Mouse (Mus musculus): ENCODE results near the gene Gm4707. TPM values are rescaled to one million over a fixed set of nuclear protein-coding genes. Genes with fewer than 3 reads are reported as not detected.
A peak's percentile ranks its signal among the peaks of the same experiment; 100 is the strongest.

Gene Gm4707
- polyA plus RNA-seq, 1 experiment from 2014 or later, result 0.98 TPM

- 25% methylated on average over 8 of the region's 8 CpGs for WGBS
These were observed 26.6 kb upstream of the Gm4707 start for GRCm38 (mm10) chr17:71486231-71486851.

GRCm38 (mm10) chr17:71485791-71486230 lies 26.1 kb upstream of the Gm4707 start:
- H3K27me3 ChIP-seq (ENCODE audit: control insufficient read depth, insufficient read depth, low read length), result no peaks in the 10 kb centered on the region
- TF ChIP-seq EP300 (optimal IDR thresholded peaks at IDR 0.05) (no peak), CTCF (IDR thresholded peaks at IDR 0.05; ENCODE audit: low read depth) (no peak)
- ATAC-seq (ENCODE audit: low FRiP score, low TSS enrichment), result peak; percentile 18; the same call in 1 of the 2 replicates
- peak overlapping the region; percentile 27; the same call in 1 of the 2 replicates for H3K9ac ChIP-seq (ENCODE audit: low read length)
- no peak overlapping the region for H3K4me3 ChIP-seq (ENCODE audit: low read depth, low read length)
- H3K4me1 ChIP-seq (replicated peaks; ENCODE audit: control insufficient read depth, insufficient read depth), result no peaks in the 10 kb centered on the region
- no peaks in the 10 kb centered on the region for H3K36me3 ChIP-seq (ENCODE audit: control insufficient read depth, insufficient read depth, low read length)
- peak overlapping the region; percentile 42 for H3K27ac ChIP-seq (replicated peaks)
- no peak for DNase-seq (ENCODE audit: low spot score)
- no peaks in the 10 kb centered on the region for H3K9me3 ChIP-seq (ENCODE audit: control insufficient read depth, low read length)
- H3K4me2 ChIP-seq (replicated peaks; ENCODE audit: low read depth), result peak overlapping the region; percentile 15
- WGBS, result 52% methylated on average over 12 of the region's 12 CpGs

More at GRCm38 (mm10) chr17:71486231-71486851, 26.6 kb upstream of the Gm4707 start:
- Histone ChIP-seq H3K9ac (ENCODE audit: low read length) (peak overlapping the region; percentile 14), H3K27ac (replicated peaks) (peak overlapping the region; percentile 42), H3K4me3 (ENCODE audit: low read depth, low read length) (no peak overlapping the region), H3K27me3 (ENCODE audit: control insufficient read depth, insufficient read depth, low read length) (no peaks in the 10 kb centered on the region), H3K4me2 (replicated peaks; ENCODE audit: low read depth) (peak overlapping the region; percentile 15), H3K36me3 (ENCODE audit: control insufficient read depth, insufficient read depth, low read length) (no peaks in the 10 kb centered on the region), H3K9me3 (ENCODE audit: control insufficient read depth, low read length) (no peaks in the 10 kb centered on the region), H3K4me1 (replicated peaks; ENCODE audit: control insufficient read depth, insufficient read depth) (no peaks in the 10 kb centered on the region)
- DNase-seq (ENCODE audit: low spot score) (no peak), ATAC-seq (ENCODE audit: low FRiP score, low TSS enrichment) (no peak)
- TF ChIP-seq EP300 (optimal IDR thresholded peaks at IDR 0.05), result no peak
- no peak for TF ChIP-seq CTCF (IDR thresholded peaks at IDR 0.05; ENCODE audit: low read depth)

- 92% methylated on average over 5 of the region's 5 CpGs for WGBS
- DNase-seq (ENCODE audit: low spot score), result no peak
These were observed 25.0 kb upstream of the Gm4707 start for GRCm38 (mm10) chr17:71484711-71485110.

GRCm38 (mm10) chr17:71483418-71484060 lies 23.8 kb upstream of the Gm4707 start:
- no peaks in the 10 kb centered on the region for H3K27me3 ChIP-seq (ENCODE audit: control insufficient read depth, insufficient read depth, low read length)
- H3K4me1 ChIP-seq (replicated peaks; ENCODE audit: control insufficient read depth, insufficient read depth), result no peaks in the 10 kb centered on the region
- H3K27ac ChIP-seq (replicated peaks), result no peak overlapping the region
- no peak overlapping the region for H3K4me3 ChIP-seq (ENCODE audit: low read depth, low read length)
- 81% methylated on average over 7 of the region's 7 CpGs for WGBS
- TF ChIP-seq EP300 (optimal IDR thresholded peaks at IDR 0.05), result no peak
- no peak for TF ChIP-seq CTCF (IDR thresholded peaks at IDR 0.05; ENCODE audit: low read depth)
- H3K9me3 ChIP-seq (ENCODE audit: control insufficient read depth, low read length), result no peaks in the 10 kb centered on the region
- DNase-seq (ENCODE audit: low spot score) (no peak), ATAC-seq (ENCODE audit: low FRiP score, low TSS enrichment) (0 out of 2 replicates have a peak, but pooled peaks have one; percentile 15)
- H3K36me3 ChIP-seq (ENCODE audit: control insufficient read depth, insufficient read depth, low read length), result no peaks in the 10 kb centered on the region
- H3K4me2 ChIP-seq (replicated peaks; ENCODE audit: low read depth), result no peak overlapping the region
- H3K9ac ChIP-seq (ENCODE audit: low read length), result no peak overlapping the region

More at GRCm38 (mm10) chr17:71484711-71485110, 25.0 kb upstream of the Gm4707 start:
- ATAC-seq (ENCODE audit: low FRiP score, low TSS enrichment), result no peak
- no peak overlapping the region for H3K27ac ChIP-seq (replicated peaks)
- TF ChIP-seq CTCF (IDR thresholded peaks at IDR 0.05; ENCODE audit: low read depth) (no peak), EP300 (optimal IDR thresholded peaks at IDR 0.05) (no peak)
- no peaks in the 10 kb centered on the region for H3K36me3 ChIP-seq (ENCODE audit: control insufficient read depth, insufficient read depth, low read length)
- H3K4me2 ChIP-seq (replicated peaks; ENCODE audit: low read depth), result no peak overlapping the region
- H3K9me3 ChIP-seq (ENCODE audit: control insufficient read depth, low read length), result no peaks in the 10 kb centered on the region
- H3K27me3 ChIP-seq (ENCODE audit: control insufficient read depth, insufficient read depth, low read length), result no peaks in the 10 kb centered on the region
- no peaks in the 10 kb centered on the region for H3K4me1 ChIP-seq (replicated peaks; ENCODE audit: control insufficient read depth, insufficient read depth)
- no peak overlapping the region for H3K4me3 ChIP-seq (ENCODE audit: low read depth, low read length)
- H3K9ac ChIP-seq (ENCODE audit: low read length), result no peak overlapping the region

GRCm38 (mm10) chr17:71479381-71479901 lies 19.7 kb upstream of the Gm4707 start:
- no peaks in the 10 kb centered on the region for H3K9me3 ChIP-seq (ENCODE audit: control insufficient read depth, low read length)
- no peak overlapping the region for H3K4me3 ChIP-seq (ENCODE audit: low read depth, low read length)
- H3K4me1 ChIP-seq (replicated peaks; ENCODE audit: control insufficient read depth, insufficient read depth), result no peaks in the 10 kb centered on the region
- H3K27me3 ChIP-seq (ENCODE audit: control insufficient read depth, insufficient read depth, low read length), result no peaks in the 10 kb centered on the region
- H3K9ac ChIP-seq (ENCODE audit: low read length), result no peak overlapping the region
- ATAC-seq (ENCODE audit: low FRiP score, low TSS enrichment) (no peak), DNase-seq (ENCODE audit: low spot score) (peak; percentile 17)
- H3K4me2 ChIP-seq (replicated peaks; ENCODE audit: low read depth), result no peak overlapping the region
- H3K36me3 ChIP-seq (ENCODE audit: control insufficient read depth, insufficient read depth, low read length), result no peaks in the 10 kb centered on the region
- H3K27ac ChIP-seq (replicated peaks), result no peak overlapping the region
- TF ChIP-seq CTCF (IDR thresholded peaks at IDR 0.05; ENCODE audit: low read depth) (no peak), EP300 (optimal IDR thresholded peaks at IDR 0.05) (no peak)
- WGBS, result 43% methylated on average over 5 of the region's 5 CpGs

- TF ChIP-seq CTCF (IDR thresholded peaks at IDR 0.05; ENCODE audit: low read depth) (no peak), EP300 (optimal IDR thresholded peaks at IDR 0.05) (no peak)
- WGBS, result 97% methylated on average over 8 of the region's 8 CpGs
- H3K27ac ChIP-seq (replicated peaks), result no peak overlapping the region
- no peaks in the 10 kb centered on the region for H3K9me3 ChIP-seq (ENCODE audit: control insufficient read depth, low read length)
- ATAC-seq (ENCODE audit: low FRiP score, low TSS enrichment) (no peak), DNase-seq (ENCODE audit: low spot score) (no peak)
- H3K4me2 ChIP-seq (replicated peaks; ENCODE audit: low read depth), result no peak overlapping the region
- H3K27me3 ChIP-seq (ENCODE audit: control insufficient read depth, insufficient read depth, low read length), result no peaks in the 10 kb centered on the region
- no peak overlapping the region for H3K9ac ChIP-seq (ENCODE audit: low read length)
- H3K4me3 ChIP-seq (ENCODE audit: low read depth, low read length), result no peak overlapping the region
- no peaks in the 10 kb centered on the region for H3K36me3 ChIP-seq (ENCODE audit: control insufficient read depth, insufficient read depth, low read length)
- H3K4me1 ChIP-seq (replicated peaks; ENCODE audit: control insufficient read depth, insufficient read depth), result 0 out of 2 replicates have a peak, but pooled peaks cover 2% of the 10 kb centered on the region
These were observed 17.8 kb upstream of the Gm4707 start for GRCm38 (mm10) chr17:71477481-71477880.
